Mouse (Mus musculus) kidney, adult 2 months (tissue): ENCODE results near the gene Dnah17. TPM values are rescaled to one million over a fixed set of nuclear protein-coding genes. Genes with fewer than 3 reads are reported as not detected.

Experiments
- DNase-seq: peaks from one replicate; pipeline ENCODE4 v3.0.0; 2021
- H3K27ac ChIP-seq: fragments of 200-500 bp; 2 replicates; pipeline ENCODE4 v1.5.1; 2012; ENCODE audit warnings: low read depth, low read length, control low read depth, inconsistent platforms; ENCODE audit not compliant: insufficient read depth
- H3K27me3 ChIP-seq: fragments of 200-500 bp; replicated peaks from 2 replicates; pipeline ENCODE4 v1.6.1; 2012; ENCODE audit warnings: mild to moderate bottlenecking, moderate library complexity, low read length, inconsistent platforms; ENCODE audit not compliant: control insufficient read depth, insufficient read depth
- H3K36me3 ChIP-seq: fragments of 200-500 bp; 2 replicates; pipeline ENCODE4 v1.6.1; 2012; ENCODE audit warnings: mild to moderate bottlenecking, moderate library complexity, low read length, inconsistent platforms; ENCODE audit not compliant: control insufficient read depth, insufficient read depth
- H3K4me1 ChIP-seq: fragments of 200-500 bp; 2 replicates; pipeline ENCODE4 v1.6.1; 2011; ENCODE audit warnings: low read length; ENCODE audit not compliant: control insufficient read depth, insufficient read depth
- H3K4me3 ChIP-seq: fragments of 200-500 bp; 2 replicates; pipeline ENCODE4 v1.5.1; 2011; ENCODE audit warnings: mild to moderate bottlenecking, low read depth, low read length, control low read depth; ENCODE audit not compliant: insufficient read depth
- CTCF ChIP-seq: fragments of 200-500 bp; conservative IDR thresholded peaks from 2 replicates; pipeline ENCODE4 v1.5.1; 2011; ENCODE audit warnings: low read depth, mild to moderate bottlenecking, control low read depth, low read length, moderate library complexity, mixed read lengths; ENCODE audit not compliant: insufficient read depth, insufficient read length
- POLR2A ChIP-seq: fragments of 200-500 bp; IDR thresholded peaks from one replicate; pipeline ENCODE4 v1.6.1; 2011; ENCODE audit warnings: low read depth, low read length, control low read depth
- WGBS: fragments of 180-500 bp; shearing (Covaris S2); methylation state at CpG from one replicate; pipeline ENCODE4 v1.1.7; 2018; 5-methylcytosine and 5-hydroxymethylcytosine counted together
- polyA plus RNA-seq: library from polyadenylated mRNA; depleted of rRNA; stranded (reverse); fragments of >200 nt; gene quantifications from 2 replicates; pipeline ENCODE4 v1.2.3, GENCODE M21; 2012

The Dnah17 gene
- polyA plus RNA-seq, 1 experiment, result 0.19 TPM

DNA sequence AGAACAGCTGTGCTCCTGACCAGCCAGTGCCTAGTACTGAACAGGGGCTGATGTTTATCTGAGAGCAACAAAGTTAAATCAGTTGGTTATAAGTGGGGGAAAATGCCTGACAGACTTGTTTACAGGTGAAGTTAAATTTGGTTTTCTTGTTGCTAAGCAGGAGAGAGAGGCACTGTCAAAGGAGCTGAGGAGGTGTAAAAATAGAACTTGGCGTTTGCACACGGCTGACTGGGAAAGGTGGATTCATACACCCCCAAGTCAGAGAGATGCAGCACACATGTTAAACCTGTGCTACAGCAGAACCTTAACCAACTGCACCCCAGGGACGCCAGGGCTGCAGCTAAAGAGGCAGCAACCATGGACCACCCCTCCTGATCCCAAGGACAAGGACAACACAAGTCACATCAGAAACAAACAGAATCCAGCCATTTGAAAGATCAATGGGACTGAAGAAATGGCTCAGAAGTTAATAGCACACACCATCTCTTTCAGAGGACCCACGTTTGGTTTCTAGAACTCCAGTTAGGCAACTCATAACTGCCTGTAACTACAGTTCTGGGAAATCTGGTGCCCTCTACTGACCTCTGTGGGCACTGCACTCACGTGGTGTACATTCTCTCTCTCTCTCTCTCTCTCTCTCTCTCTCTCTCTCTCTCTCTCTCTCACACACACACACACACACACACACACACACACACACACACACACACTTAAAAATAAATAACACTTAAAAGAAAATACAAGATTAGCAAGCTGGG is 21.2 kb upstream of the Dnah17 start:
- no peak for DNase-seq
- H3K27ac ChIP-seq, result no peak overlapping the region
- TF ChIP-seq CTCF (no peak), POLR2A (no peak)
- H3K4me3 ChIP-seq, result no peak overlapping the region
- H3K4me1 ChIP-seq, result no peaks in the 10 kb centered on the region
- no peaks in the 10 kb centered on the region for H3K27me3 ChIP-seq
- H3K36me3 ChIP-seq, result no peaks in the 10 kb centered on the region
- 87% methylated on average over 5 of the region's 5 CpGs for WGBS

DNA sequence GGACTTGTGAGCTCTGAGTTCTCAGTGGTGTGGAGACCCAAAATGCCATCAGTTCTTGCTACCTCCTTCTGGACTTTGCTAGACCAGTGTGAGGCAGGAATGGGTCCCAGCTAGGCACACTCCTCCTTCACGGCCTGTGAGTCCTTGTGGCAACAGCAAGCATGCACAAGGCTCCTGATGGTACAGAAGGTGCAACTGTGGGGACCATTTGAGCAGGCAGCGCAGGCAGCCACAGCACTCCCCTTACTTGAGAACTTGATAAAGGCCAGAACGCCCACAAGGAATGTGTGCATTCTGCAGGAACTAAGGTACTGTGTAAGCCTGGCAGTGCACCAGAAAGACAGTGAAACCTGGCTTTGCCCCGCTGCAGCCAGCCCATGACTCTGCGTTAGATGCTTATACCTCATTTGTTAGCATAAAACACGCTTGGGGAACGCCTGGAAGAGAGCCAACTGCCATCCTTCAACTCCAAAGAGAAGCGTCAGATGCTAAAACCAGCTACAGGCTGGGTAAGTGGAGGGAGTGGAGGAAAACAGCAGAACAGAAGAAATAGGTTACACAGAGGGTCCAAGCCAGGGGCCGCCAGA is 19.8 kb upstream of the Dnah17 start:
- Histone ChIP-seq H3K4me3 (no peak overlapping the region), H3K27ac (no peak overlapping the region), H3K27me3 (no peaks in the 10 kb centered on the region), H3K36me3 (no peaks in the 10 kb centered on the region), H3K4me1 (no peaks in the 10 kb centered on the region)
- TF ChIP-seq POLR2A, result no peak
- TF ChIP-seq CTCF, result no peak
- DNase-seq, result no peak
- 44% methylated on average over 9 of the region's 9 CpGs for WGBS

DNA sequence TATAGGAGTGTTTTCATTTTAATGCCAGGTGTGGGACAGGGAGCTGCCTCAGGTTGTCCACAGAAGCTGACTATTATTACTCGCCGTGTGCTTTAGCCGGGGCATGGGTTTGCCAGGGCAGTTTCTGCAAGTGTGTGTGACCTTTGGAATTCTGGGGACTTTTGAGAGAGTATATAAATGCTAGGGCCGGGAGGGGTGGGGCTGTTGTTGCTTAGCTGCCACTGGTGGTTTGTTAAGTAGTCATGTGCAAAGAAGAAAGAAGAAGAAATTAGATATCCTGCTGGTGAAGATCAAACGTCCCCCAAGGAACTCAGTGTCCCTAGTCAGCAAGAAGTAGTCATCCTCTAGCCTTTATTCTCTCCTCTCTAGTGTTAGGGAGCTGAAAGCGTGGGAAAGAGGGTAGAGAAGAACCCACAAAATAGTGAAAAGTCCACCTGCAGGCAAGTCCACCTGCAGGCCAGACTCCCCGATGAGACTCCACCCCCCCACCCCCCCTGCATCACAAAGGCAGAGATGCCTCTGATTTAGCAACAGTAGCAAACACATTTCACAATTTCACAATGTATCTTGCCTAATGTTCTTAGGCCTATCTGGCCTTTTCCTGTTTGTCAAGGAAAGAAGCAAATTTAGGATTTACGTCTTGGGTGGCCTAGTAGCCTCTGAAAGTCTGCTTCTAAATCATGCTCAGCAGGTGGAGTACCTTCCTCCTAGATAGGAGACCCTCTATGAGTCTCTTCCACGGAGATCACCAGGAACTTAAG is 17.6 kb upstream of the Dnah17 start:
- H3K27ac ChIP-seq, result no peak overlapping the region
- H3K4me1 ChIP-seq, result no peaks in the 10 kb centered on the region
- 54% methylated on average over 9 of the region's 9 CpGs for WGBS
- TF ChIP-seq POLR2A (no peak), CTCF (no peak)
- H3K36me3 ChIP-seq, result no peaks in the 10 kb centered on the region
- H3K27me3 ChIP-seq, result no peaks in the 10 kb centered on the region
- H3K4me3 ChIP-seq, result no peak overlapping the region
- DNase-seq, result no peak

DNA sequence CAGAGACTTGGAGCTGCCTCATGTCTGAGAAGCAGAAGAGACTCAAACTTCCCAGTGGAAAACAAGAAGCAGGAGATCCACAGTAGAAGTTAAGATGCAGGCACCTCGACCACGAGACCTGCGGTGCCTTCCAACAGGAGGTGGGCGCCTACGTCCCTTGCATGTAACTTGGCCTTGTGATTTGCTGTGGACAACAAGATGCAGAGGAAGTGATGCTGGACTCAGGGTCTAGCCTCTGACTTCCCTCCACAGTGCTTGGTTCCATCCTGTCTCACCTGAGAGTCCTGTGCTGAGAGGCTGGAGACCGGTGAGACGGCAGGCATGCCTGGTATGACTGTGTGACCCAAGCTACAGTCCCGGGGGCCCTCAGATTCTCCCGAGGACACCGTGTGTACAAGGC is 16.0 kb upstream of the Dnah17 start:
- Histone ChIP-seq H3K27ac (peak overlapping the region; percentile 82), H3K4me1 (no peaks in the 10 kb centered on the region), H3K36me3 (no peaks in the 10 kb centered on the region), H3K4me3 (peak overlapping the region; percentile 46; the same call in 1 of the 2 replicates), H3K27me3 (no peaks in the 10 kb centered on the region)
- TF ChIP-seq POLR2A (no peak), CTCF (no peak)
- no peak for DNase-seq
- WGBS, result 91% methylated on average over 10 of the region's 10 CpGs

DNA sequence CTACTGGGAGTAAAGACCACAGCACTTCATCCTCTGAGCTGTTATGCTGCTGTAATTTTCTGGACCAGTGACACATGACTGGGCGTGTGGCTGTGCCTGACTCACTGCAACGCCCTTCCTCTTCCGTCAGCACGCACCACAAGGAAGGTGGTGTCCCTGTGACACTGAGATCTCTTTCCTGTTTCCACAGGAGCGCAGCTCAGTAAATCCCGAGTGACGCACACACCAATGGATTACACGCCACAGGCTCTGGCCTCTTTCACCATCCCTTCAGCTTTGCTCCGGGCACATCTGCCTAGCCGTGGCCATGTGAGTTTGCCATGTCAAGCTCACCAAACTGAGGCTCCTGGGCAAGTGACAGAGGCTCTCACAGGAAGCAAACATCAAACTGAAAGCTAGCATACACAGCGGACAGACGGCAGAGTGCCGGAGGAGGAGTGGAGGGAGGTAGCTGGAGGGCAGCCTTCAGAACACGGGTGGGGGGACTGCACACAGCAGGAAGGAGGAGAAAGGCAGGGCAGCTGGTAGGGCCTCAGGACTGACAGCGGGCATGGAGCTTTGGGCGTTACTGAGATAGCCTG is 15.4 kb upstream of the Dnah17 start:
- DNase-seq, result peak; percentile 81
- H3K27me3 ChIP-seq, result no peaks in the 10 kb centered on the region
- 49% methylated on average over 16 of the region's 16 CpGs for WGBS
- H3K4me3 ChIP-seq, result peak overlapping the region; percentile 46
- no peaks in the 10 kb centered on the region for H3K36me3 ChIP-seq
- H3K27ac ChIP-seq, result peak overlapping the region; percentile 82
- no peaks in the 10 kb centered on the region for H3K4me1 ChIP-seq
- peak; percentile 38 for TF ChIP-seq POLR2A
- TF ChIP-seq CTCF, result no peak

DNA sequence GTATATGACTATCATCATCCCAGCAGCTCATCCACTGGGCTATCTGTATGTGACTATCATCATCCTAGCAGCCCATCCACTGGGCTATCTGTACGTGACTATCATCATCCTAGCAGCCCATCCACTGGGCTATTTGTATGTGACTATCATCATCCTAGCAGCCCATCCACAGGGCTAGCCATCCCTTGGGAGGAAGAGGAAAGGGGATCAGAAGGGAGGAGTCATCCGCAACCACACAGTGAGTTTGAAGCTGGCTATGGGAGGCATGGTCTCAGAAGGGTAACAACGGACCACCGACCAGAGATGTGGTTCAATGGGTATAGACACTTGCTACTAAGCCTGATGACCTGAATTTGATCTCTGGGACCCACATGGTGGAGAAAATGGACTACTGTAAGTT is 14.7 kb upstream of the Dnah17 start:
- Histone ChIP-seq H3K27me3 (no peaks in the 10 kb centered on the region), H3K36me3 (no peaks in the 10 kb centered on the region), H3K4me1 (no peaks in the 10 kb centered on the region), H3K27ac (no peak overlapping the region), H3K4me3 (no peak overlapping the region)
- TF ChIP-seq POLR2A, result no peak
- TF ChIP-seq CTCF, result no peak
- 87% methylated on average over 4 of the region's 4 CpGs for WGBS
- DNase-seq, result no peak
